ENCODE assay signal across 8 mouse cellular contexts in the genomic region with DNA sequence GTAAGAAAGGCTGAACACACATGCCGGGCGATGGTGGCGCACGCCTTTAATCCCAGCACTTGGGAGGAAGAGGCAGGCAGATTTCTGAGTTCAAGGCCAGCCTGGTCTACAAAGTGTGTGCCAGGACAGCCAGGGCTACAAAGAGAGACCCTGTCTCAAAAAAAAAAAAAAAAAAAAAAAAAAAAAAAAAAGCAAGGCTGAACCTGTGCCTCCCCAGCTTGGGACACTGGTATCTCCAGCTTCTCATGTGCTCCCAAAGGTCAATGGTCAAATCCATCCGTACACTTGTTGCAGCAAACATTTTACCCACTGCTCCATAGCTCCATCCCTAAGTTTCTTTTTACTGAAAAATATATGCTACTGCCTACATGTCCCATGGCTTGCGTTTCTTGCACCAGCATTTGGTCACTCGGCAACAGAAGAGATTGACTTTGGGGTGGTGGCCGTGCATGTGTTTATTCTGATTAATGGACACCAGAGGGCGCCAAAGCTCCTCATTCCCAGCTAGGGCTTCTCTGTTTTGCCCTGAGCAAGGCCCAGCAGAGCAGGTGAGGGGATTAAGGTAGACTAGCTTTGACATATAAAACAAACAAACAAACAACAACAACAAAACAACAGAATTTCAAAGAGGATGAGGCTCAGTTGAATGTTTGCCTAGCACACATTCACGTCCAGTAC. TPM values are rescaled to one million over a fixed set of nuclear protein-coding genes. Genes with fewer than 3 reads are reported as not detected.
DNase-seq lines count a peak whose midpoint lies in the region; ATAC-seq and TF ChIP-seq lines count a peak whose summit lies in the region.

No protein-coding gene starts in this region.

- H3K4me1 ChIP-seq in G1E (ENCODE audit: insufficient read depth, low read depth, low read length): peaks cover 6% of the 10 kb centered on the region; the same call in 1 of the 2 replicates
- peaks cover 12% of the 10 kb centered on the region for H3K4me1 ChIP-seq in bone marrow macrophage, adult 2 months (ENCODE audit: control insufficient read depth, insufficient read depth, low read length)
- no peaks in the 10 kb centered on the region for H3K4me1 ChIP-seq in lung, embryonic 16.5 days (replicated peaks; ENCODE audit: control insufficient read depth, insufficient read depth, low read length)

- H3K9ac ChIP-seq in lung, embryonic 16.5 days (ENCODE audit: low read length): no peak overlapping the region

- WGBS in lung, embryonic 16.5 days: 49% methylated on average over 10 of the region's 10 CpGs

- H3K27me3 ChIP-seq in G1E (ENCODE audit: insufficient read depth, low read length): 0 out of 2 replicates have a peak, but pooled peaks cover 2% of the 10 kb centered on the region
- H3K27me3 ChIP-seq in lung, embryonic 16.5 days (ENCODE audit: control insufficient read depth, insufficient read depth, low read depth, low read length): no peaks in the 10 kb centered on the region

- peak; percentile 77 for TF ChIP-seq CTCF in G1E (IDR thresholded peaks at IDR 0.05; ENCODE audit: low read depth, low read length)
- peak; percentile 70 for TF ChIP-seq CTCF in bone marrow macrophage, adult 2 months (IDR thresholded peaks at IDR 0.05; ENCODE audit: low read depth, low read length)

- no peak overlapping the region for H3K4me2 ChIP-seq in lung, embryonic 16.5 days (ENCODE audit: low read depth, low read length)

- H3K27ac ChIP-seq in bone marrow macrophage, adult 2 months (ENCODE audit: insufficient read depth, low read depth, low read length): no peak overlapping the region
- H3K27ac ChIP-seq in lung, embryonic 16.5 days (ENCODE audit: low read length): no peak overlapping the region

- no peak for TF ChIP-seq POLR2A in bone marrow macrophage, adult 2 months (IDR thresholded peaks at IDR 0.05; ENCODE audit: borderline replicate concordance, low read depth, low read length)

- no peaks in the 10 kb centered on the region for H3K9me3 ChIP-seq in G1E (replicated peaks)
- H3K9me3 ChIP-seq in lung, embryonic 16.5 days (ENCODE audit: control insufficient read depth, low read length): no peaks in the 10 kb centered on the region

- peak; percentile 51 for DNase-seq in G1E (ENCODE audit: low spot score)
- DNase-seq in layer of hippocampus, adult 11-12 months (ENCODE audit: low spot score): peak; percentile 73
- DNase-seq in ovary, postnatal 36 days (ENCODE audit: low spot score): peak; percentile 47
- peak; percentile 60 to 61 for DNase-seq in thymus, postnatal 36 days

- H3K4me3 ChIP-seq in G1E (ENCODE audit: low read depth, low read length): no peak overlapping the region
- no peak overlapping the region for H3K4me3 ChIP-seq in bone marrow macrophage, adult 2 months (ENCODE audit: insufficient read depth, low read length)
- H3K4me3 ChIP-seq in lung, embryonic 16.5 days (ENCODE audit: low read length): no peak overlapping the region

- ATAC-seq in G1E (ENCODE audit: extremely low read depth, insufficient number of reproducible peaks, low FRiP score, poor library complexity, severe bottlenecking): peak; percentile 15; the same call in 1 of the 2 replicates
- peak; percentile 85 for ATAC-seq in erythroid progenitor cell, adult 5-6 weeks (replicated peaks; ENCODE audit: low FRiP score, poor library complexity, severe bottlenecking)
- peak; percentile 85 to 87 for ATAC-seq in hematopoietic stem cell, adult 5-6 weeks (replicated peaks in 1 of 2; ENCODE audit: insufficient read depth in 1 of 2, low FRiP score in 2 of 2, low TSS enrichment in 1 of 2, low read depth in 1 of 2, poor library complexity in 2 of 2, severe bottlenecking in 2 of 2)
- peak; percentile 78 for ATAC-seq in lung, embryonic 16.5 days (ENCODE audit: low read depth)

- H3K36me3 ChIP-seq in G1E (replicated peaks): peaks cover 27% of the 10 kb centered on the region
- H3K36me3 ChIP-seq in lung, embryonic 16.5 days (ENCODE audit: control insufficient read depth, insufficient read depth, low read length): no peaks in the 10 kb centered on the region

RNA-seq across cellular contexts. Expression of gene Yipf2, which starts 9.2 kb away (rescaled TPM):
- total RNA-seq in G1E (2014; fragmentation: Nextera tagmentation): 6.8 and 8.5 TPM in 2 replicates
- total RNA-seq in G1E (2017): 13.2 and 19.0 TPM in 2 replicates
- polyA plus RNA-seq in G1E (2012): 4.7 and 5.1 TPM in 2 replicates
- polyA plus RNA-seq in bone marrow macrophage, adult 2 months (2012; ENCODE audit: insufficient read depth, insufficient read length, missing spikeins): 16.1 and 17.9 TPM in 2 replicates
- 1.7 TPM in 1 of 2 replicates, not detected in the other for total RNA-seq in erythroid progenitor cell, adult 5-6 weeks (2015; ENCODE audit: low replicate concordance)
- 1.5 and 5.8 TPM in 2 replicates for total RNA-seq in erythroid progenitor cell, adult 5-6 weeks (2017; ENCODE audit: low replicate concordance)
- 12.3 and 12.4 TPM in 2 replicates for total RNA-seq in hematopoietic stem cell, adult 5-6 weeks (2017)
- 30.0 and 38.8 TPM in 2 replicates for polyA plus RNA-seq in lung, embryonic 16.5 days (2015; fragmentation: Nextera tagmentation; extraction: Ambion mirVana)

RNA-seq across cellular contexts. Expression of gene Timm29, which starts 9.3 kb away (rescaled TPM):
- 25.1 and 25.5 TPM in 2 replicates for total RNA-seq in G1E (2014; fragmentation: Nextera tagmentation)
- 30.7 and 35.9 TPM in 2 replicates for total RNA-seq in G1E (2017)
- polyA plus RNA-seq in G1E (2012): 18.3 and 20.0 TPM in 2 replicates
- polyA plus RNA-seq in bone marrow macrophage, adult 2 months (2012; ENCODE audit: insufficient read depth, insufficient read length, missing spikeins): 15.5 and 16.4 TPM in 2 replicates
- total RNA-seq in erythroid progenitor cell, adult 5-6 weeks (2015; ENCODE audit: low replicate concordance): 21.3 and 26.4 TPM in 2 replicates
- 23.0 and 27.2 TPM in 2 replicates for total RNA-seq in erythroid progenitor cell, adult 5-6 weeks (2017; ENCODE audit: low replicate concordance)
- 35.6 and 52.2 TPM in 2 replicates for total RNA-seq in hematopoietic stem cell, adult 5-6 weeks (2017)
- polyA plus RNA-seq in lung, embryonic 16.5 days (2015; fragmentation: Nextera tagmentation; extraction: Ambion mirVana): 22.2 and 24.2 TPM in 2 replicates

RNA-seq across cellular contexts. Expression of gene Smarca4, which starts 14.1 kb away (rescaled TPM):
- total RNA-seq in G1E (2014; fragmentation: Nextera tagmentation): 85.6 and 96.4 TPM in 2 replicates
- 42.2 and 46.1 TPM in 2 replicates for total RNA-seq in G1E (2017)
- polyA plus RNA-seq in G1E (2012): 220 and 247 TPM in 2 replicates
- 43.7 and 49.8 TPM in 2 replicates for polyA plus RNA-seq in bone marrow macrophage, adult 2 months (2012; ENCODE audit: insufficient read depth, insufficient read length, missing spikeins)
- total RNA-seq in erythroid progenitor cell, adult 5-6 weeks (2015; ENCODE audit: low replicate concordance): 48.2 and 58.4 TPM in 2 replicates
- 61.2 and 65.4 TPM in 2 replicates for total RNA-seq in erythroid progenitor cell, adult 5-6 weeks (2017; ENCODE audit: low replicate concordance)
- total RNA-seq in hematopoietic stem cell, adult 5-6 weeks (2017): 70.1 and 86.5 TPM in 2 replicates
- polyA plus RNA-seq in lung, embryonic 16.5 days (2015; fragmentation: Nextera tagmentation; extraction: Ambion mirVana): 68.3 and 74.0 TPM in 2 replicates

RNA-seq across cellular contexts. Expression of gene Carm1, which starts 55.2 kb away (rescaled TPM):
- 71.9 and 79.5 TPM in 2 replicates for total RNA-seq in G1E (2014; fragmentation: Nextera tagmentation)
- total RNA-seq in G1E (2017): 10.0 and 12.5 TPM in 2 replicates
- polyA plus RNA-seq in G1E (2012): 143 and 160 TPM in 2 replicates
- polyA plus RNA-seq in bone marrow macrophage, adult 2 months (2012; ENCODE audit: insufficient read depth, insufficient read length, missing spikeins): 19.1 and 20.5 TPM in 2 replicates
- total RNA-seq in erythroid progenitor cell, adult 5-6 weeks (2015; ENCODE audit: low replicate concordance): 137 and 146 TPM in 2 replicates
- total RNA-seq in erythroid progenitor cell, adult 5-6 weeks (2017; ENCODE audit: low replicate concordance): 95.5 and 100 TPM in 2 replicates
- 21.0 and 26.5 TPM in 2 replicates for total RNA-seq in hematopoietic stem cell, adult 5-6 weeks (2017)
- 17.1 and 20.8 TPM in 2 replicates for polyA plus RNA-seq in lung, embryonic 16.5 days (2015; fragmentation: Nextera tagmentation; extraction: Ambion mirVana)

Comparison
In these comparisons a context has a peak if more than half of its experiments do, and no peak if none do; other contexts are left out.
1. ATAC-seq: peak in every context shown above with its lines; median percentile 86 in hematopoietic stem cell, adult 5-6 weeks; 85 in erythroid progenitor cell, adult 5-6 weeks; 78 in lung, embryonic 16.5 days; 15 in G1E.